Mouse (Mus musculus): ENCODE data around the gene Aspn. TPM values are rescaled to one million over a fixed set of nuclear protein-coding genes. Genes with fewer than 3 reads are reported as not detected.

The Aspn gene
- polyA plus RNA-seq (2015; fragmentation: Nextera tagmentation; extraction: Ambion mirVana) = 30.6 and 32.0 TPM in 2 replicates

- no peaks in the 10 kb centered on the region for H3K4me1 ChIP-seq
- 55% methylated on average over 3 of the region's 3 CpGs for WGBS
- H3K4me2 ChIP-seq = no peak within 1 kb of the TSS
- no peak within 1 kb of the TSS for H3K4me3 ChIP-seq
- no peak within 1 kb of the TSS for H3K27ac ChIP-seq
- H3K36me3 ChIP-seq = no peaks in the 10 kb centered on the region
- no peak within 1 kb of the TSS for H3K9ac ChIP-seq
- peak; percentile 67; the same call in 1 of the 2 replicates for ATAC-seq (ENCODE audit: borderline replicate concordance, extremely low read depth, low FRiP score, low TSS enrichment)
- H3K27me3 ChIP-seq = no peaks in the 10 kb centered on the region
- no peaks in the 10 kb centered on the region for H3K9me3 ChIP-seq
These were observed at the start of gene Aspn for GRCm38 (mm10) chr13:49544279-49544678. Gene Aspn (plus strand): TSS chr13:49544443.

- Histone ChIP-seq H3K9ac (no peak within 1 kb of the TSS), H3K27ac (no peak within 1 kb of the TSS), H3K9me3 (no peaks in the 10 kb centered on the region), H3K4me3 (no peak within 1 kb of the TSS), H3K36me3 (no peaks in the 10 kb centered on the region), H3K4me1 (peaks cover 4% of the 10 kb centered on the region; the same call in 1 of the 2 replicates), H3K4me2 (0 out of 2 replicates have a peak within 1 kb of the TSS, but pooled peaks have one; percentile 2), H3K27me3 (no peaks in the 10 kb centered on the region)
- no peak for ATAC-seq (ENCODE audit: borderline replicate concordance, extremely low read depth, low FRiP score, low TSS enrichment)
- WGBS = 46% methylated on average over 4 of the region's 4 CpGs
These were observed 39.7 kb upstream of the Aspn start, which contains the start of gene Ecm2 for GRCm38 (mm10) chr13:49504510-49504909. Gene Ecm2 (plus strand): TSS chr13:49504810.

GRCm38 (mm10) chr13:49505776-49506175 lies 38.5 kb upstream of the Aspn start:
- H3K36me3 ChIP-seq = no peaks in the 10 kb centered on the region
- H3K4me3 ChIP-seq = no peak overlapping the region
- no peak overlapping the region for H3K9ac ChIP-seq
- no peak overlapping the region for H3K4me2 ChIP-seq
- no peaks in the 10 kb centered on the region for H3K27me3 ChIP-seq
- no peaks in the 10 kb centered on the region for H3K9me3 ChIP-seq
- peaks cover 4% of the 10 kb centered on the region; the same call in 1 of the 2 replicates for H3K4me1 ChIP-seq
- no peak for ATAC-seq (ENCODE audit: borderline replicate concordance, extremely low read depth, low FRiP score, low TSS enrichment)
- 68% methylated on average over 4 of the region's 4 CpGs for WGBS
- H3K27ac ChIP-seq = no peak overlapping the region

- ATAC-seq (ENCODE audit: borderline replicate concordance, extremely low read depth, low FRiP score, low TSS enrichment) = no peak
- Histone ChIP-seq H3K9ac (no peak overlapping the region), H3K4me3 (no peak overlapping the region), H3K4me1 (peaks cover 4% of the 10 kb centered on the region; the same call in 1 of the 2 replicates), H3K4me2 (no peak overlapping the region), H3K9me3 (no peaks in the 10 kb centered on the region), H3K27me3 (no peaks in the 10 kb centered on the region), H3K36me3 (no peaks in the 10 kb centered on the region), H3K27ac (no peak overlapping the region)
- WGBS = 38% methylated on average over 3 of the region's 3 CpGs
These were observed 37.1 kb upstream of the Aspn start for GRCm38 (mm10) chr13:49507176-49507575.

- peaks cover 4% of the 10 kb centered on the region for H3K4me1 ChIP-seq
- no peak overlapping the region for H3K9ac ChIP-seq
- H3K36me3 ChIP-seq = no peaks in the 10 kb centered on the region
- H3K4me2 ChIP-seq = no peak overlapping the region
- WGBS = 20% methylated on average over 2 of the region's 2 CpGs
- H3K9me3 ChIP-seq = no peaks in the 10 kb centered on the region
- no peak overlapping the region for H3K4me3 ChIP-seq
- no peak for ATAC-seq (ENCODE audit: borderline replicate concordance, extremely low read depth, low FRiP score, low TSS enrichment)
- H3K27ac ChIP-seq = no peak overlapping the region
- no peaks in the 10 kb centered on the region for H3K27me3 ChIP-seq
These were observed 25.5 kb upstream of the Aspn start for GRCm38 (mm10) chr13:49518761-49519160.

- no peak overlapping the region for H3K9ac ChIP-seq
- no peak overlapping the region for H3K4me2 ChIP-seq
- H3K27ac ChIP-seq = peak overlapping the region; percentile 25; the same call in 1 of the 2 replicates
- no peaks in the 10 kb centered on the region for H3K9me3 ChIP-seq
- 57% methylated on average over 2 of the region's 2 CpGs for WGBS
- H3K27me3 ChIP-seq = no peaks in the 10 kb centered on the region
- no peaks in the 10 kb centered on the region for H3K4me1 ChIP-seq
- H3K4me3 ChIP-seq = no peak overlapping the region
- H3K36me3 ChIP-seq = no peaks in the 10 kb centered on the region
- no peak for ATAC-seq (ENCODE audit: borderline replicate concordance, extremely low read depth, low FRiP score, low TSS enrichment)
These were observed 18.0 kb upstream of the Aspn start for GRCm38 (mm10) chr13:49526235-49526634.

GRCm38 (mm10) chr13:49530636-49531035 lies 13.6 kb upstream of the Aspn start:
- no peak overlapping the region for H3K27ac ChIP-seq
- H3K9ac ChIP-seq = no peak overlapping the region
- no peak overlapping the region for H3K4me2 ChIP-seq
- no peaks in the 10 kb centered on the region for H3K9me3 ChIP-seq
- no peak overlapping the region for H3K4me3 ChIP-seq
- H3K4me1 ChIP-seq = no peaks in the 10 kb centered on the region
- no peaks in the 10 kb centered on the region for H3K36me3 ChIP-seq
- no peaks in the 10 kb centered on the region for H3K27me3 ChIP-seq
- WGBS = 92% methylated on average over 4 of the region's 4 CpGs
- ATAC-seq (ENCODE audit: borderline replicate concordance, extremely low read depth, low FRiP score, low TSS enrichment) = no peak

- no peaks in the 10 kb centered on the region for H3K36me3 ChIP-seq
- no peak overlapping the region for H3K9ac ChIP-seq
- no peaks in the 10 kb centered on the region for H3K4me1 ChIP-seq
- H3K9me3 ChIP-seq = no peaks in the 10 kb centered on the region
- no peaks in the 10 kb centered on the region for H3K27me3 ChIP-seq
- no peak overlapping the region for H3K4me2 ChIP-seq
- no peak overlapping the region for H3K4me3 ChIP-seq
- no peak for ATAC-seq (ENCODE audit: borderline replicate concordance, extremely low read depth, low FRiP score, low TSS enrichment)
- WGBS = 98% methylated on average over 1 of the region's 1 CpGs
- H3K27ac ChIP-seq = no peak overlapping the region
These were observed 7.3 kb upstream of the Aspn start for GRCm38 (mm10) chr13:49536946-49537345.

- Histone ChIP-seq H3K4me2 (no peak overlapping the region), H3K4me3 (no peak overlapping the region), H3K4me1 (no peaks in the 10 kb centered on the region), H3K9me3 (no peaks in the 10 kb centered on the region), H3K27ac (no peak overlapping the region), H3K36me3 (no peaks in the 10 kb centered on the region), H3K27me3 (no peaks in the 10 kb centered on the region), H3K9ac (no peak overlapping the region)
- 83% methylated on average over 1 of the region's 1 CpGs for WGBS
- no peak for ATAC-seq (ENCODE audit: borderline replicate concordance, extremely low read depth, low FRiP score, low TSS enrichment)
These were observed 5.5 kb upstream of the Aspn start for GRCm38 (mm10) chr13:49538693-49539092.

- Histone ChIP-seq H3K27ac (peak overlapping the region; percentile 50; the same call in 1 of the 2 replicates), H3K9ac (no peak overlapping the region), H3K36me3 (no peaks in the 10 kb centered on the region), H3K9me3 (no peaks in the 10 kb centered on the region), H3K4me3 (no peak overlapping the region), H3K27me3 (no peaks in the 10 kb centered on the region), H3K4me1 (no peaks in the 10 kb centered on the region), H3K4me2 (0 out of 2 replicates have a peak overlapping the region, but pooled peaks have one; percentile 6)
- ATAC-seq (ENCODE audit: borderline replicate concordance, extremely low read depth, low FRiP score, low TSS enrichment) = no peak
- 57% methylated on average over 3 of the region's 3 CpGs for WGBS
These were observed 1.4 kb downstream of the Aspn start for GRCm38 (mm10) chr13:49545646-49546045.

GRCm38 (mm10) chr13:49546517-49546916 lies 2.3 kb downstream of the Aspn start:
- no peak for ATAC-seq (ENCODE audit: borderline replicate concordance, extremely low read depth, low FRiP score, low TSS enrichment)
- no peak overlapping the region for H3K4me2 ChIP-seq

GRCm38 (mm10) chr13:49547563-49548150 lies 3.4 kb downstream of the Aspn start:
- no peak overlapping the region for H3K4me3 ChIP-seq
- H3K4me2 ChIP-seq = no peak overlapping the region
- H3K27ac ChIP-seq = 0 out of 2 replicates have a peak overlapping the region, but pooled peaks have one; percentile 33
- 65% methylated on average over 1 of the region's 1 CpGs for WGBS
- H3K9ac ChIP-seq = no peak overlapping the region
- no peaks in the 10 kb centered on the region for H3K4me1 ChIP-seq
- no peaks in the 10 kb centered on the region for H3K9me3 ChIP-seq
- H3K27me3 ChIP-seq = no peaks in the 10 kb centered on the region
- no peaks in the 10 kb centered on the region for H3K36me3 ChIP-seq
- ATAC-seq (ENCODE audit: borderline replicate concordance, extremely low read depth, low FRiP score, low TSS enrichment) = no peak

More at GRCm38 (mm10) chr13:49546517-49546916, 2.3 kb downstream of the Aspn start:
- Histone ChIP-seq H3K27ac (peak overlapping the region; percentile 11; the same call in 1 of the 2 replicates), H3K4me1 (no peaks in the 10 kb centered on the region), H3K4me3 (no peak overlapping the region), H3K9ac (no peak overlapping the region), H3K36me3 (no peaks in the 10 kb centered on the region), H3K27me3 (no peaks in the 10 kb centered on the region), H3K9me3 (no peaks in the 10 kb centered on the region)
- 68% methylated on average over 1 of the region's 1 CpGs for WGBS
